Mouse (Mus musculus) E14TG2a.4 (cell line): Measurements from ENCODE around the gene Nxpe4.

ENCODE experiments used
- CTCF ChIP-seq: conservative IDR thresholded peaks from 2 replicates; pipeline ENCODE4 v1.5.1; 2014; ENCODE audit warnings: low read length
- NANOG ChIP-seq: IDR thresholded peaks from 2 replicates; pipeline ENCODE4 v1.6.1; 2014; ENCODE audit warnings: borderline replicate concordance, low read length, mixed read lengths

GRCm38 (mm10) chr9:48137507-48137906 is 24.3 kb upstream of the Nxpe4 start:
- no peak for TF ChIP-seq CTCF
- no peak for TF ChIP-seq NANOG
